Mouse (Mus musculus) ES-Bruce4 (cell line): ENCODE data around the gene Cyp2c23.

Experiments
- CTCF ChIP-seq: IDR thresholded peaks from one replicate; pipeline ENCODE4 v1.8.1; 2011; ENCODE audit warnings: low read depth, low read length
- POLR2A ChIP-seq: IDR thresholded peaks from one replicate; pipeline ENCODE4 v1.8.1; 2011; ENCODE audit warnings: low read length; ENCODE audit not compliant: insufficient read depth

DNA sequence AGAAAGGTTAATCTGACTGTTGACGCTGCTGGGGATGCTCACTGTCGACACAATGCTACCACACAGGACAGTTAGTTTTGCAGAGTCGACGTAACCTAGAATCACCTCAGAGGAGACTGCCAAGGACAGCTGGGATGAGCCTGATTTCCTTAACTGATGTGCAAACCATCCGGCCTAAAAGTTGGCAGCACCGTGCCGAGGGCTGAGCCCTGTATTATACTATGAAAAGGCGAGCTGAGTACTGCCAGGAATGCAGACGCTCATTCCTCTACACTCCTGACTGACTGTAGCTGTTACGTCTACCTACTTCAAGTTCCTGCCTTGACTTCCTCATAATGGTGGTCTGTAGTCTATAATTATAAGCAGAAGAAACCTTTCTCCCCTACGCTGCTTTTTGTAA lies 46.0 kb upstream of the Cyp2c23 start:
- no peak for TF ChIP-seq CTCF
- TF ChIP-seq POLR2A: no peak
